Mouse (Mus musculus) bone marrow macrophage, adult 2 months (primary cell): ENCODE results near the gene Ctcf. TPM values are rescaled to one million over a fixed set of nuclear protein-coding genes. Genes with fewer than 3 reads are reported as not detected.
A peak's percentile ranks its signal among the peaks of the same experiment; 100 is the strongest.

Source experiments
- H3K27ac ChIP-seq: 2 replicates; pipeline ENCODE4 v1.5.1; 2012; ENCODE audit warnings: low read depth, low read length; ENCODE audit not compliant: insufficient read depth
- H3K4me1 ChIP-seq: 2 replicates; pipeline ENCODE4 v1.6.1; 2012; ENCODE audit warnings: low read length; ENCODE audit not compliant: control insufficient read depth, insufficient read depth
- H3K4me3 ChIP-seq: 2 replicates; pipeline ENCODE4 v1.5.1; 2012; ENCODE audit warnings: mild to moderate bottlenecking, low read length, moderate library complexity; ENCODE audit not compliant: insufficient read depth
- CTCF ChIP-seq: IDR thresholded peaks from 2 replicates; pipeline ENCODE4 v1.5.1; 2012; ENCODE audit warnings: low read depth, mild to moderate bottlenecking, low read length, moderate library complexity
- POLR2A ChIP-seq: IDR thresholded peaks from 2 replicates; pipeline ENCODE4 v1.6.1; 2012; ENCODE audit warnings: mild to moderate bottlenecking, low read depth, low read length, borderline replicate concordance
- polyA plus RNA-seq: library from polyadenylated mRNA; stranded (reverse); fragments of >200 nt; gene quantifications from 2 replicates; pipeline ENCODE4 v1.2.4, GENCODE M21; 2012; ENCODE audit not compliant: missing spikeins, insufficient read depth, insufficient read length

The Ctcf gene
- polyA plus RNA-seq, 1 experiment = 60.3 TPM

GRCm38 (mm10) chr8:105624401-105624800 is 12.0 kb upstream of the Ctcf start:
- TF ChIP-seq POLR2A = no peak
- TF ChIP-seq CTCF = no peak
- H3K4me1 ChIP-seq = peaks cover 5% of the 10 kb centered on the region; the same call in 1 of the 2 replicates
- no peak overlapping the region for H3K4me3 ChIP-seq
- no peak overlapping the region for H3K27ac ChIP-seq

GRCm38 (mm10) chr8:105624831-105625230 is 11.5 kb upstream of the Ctcf start:
- H3K4me1 ChIP-seq = peaks cover 5% of the 10 kb centered on the region; the same call in 1 of the 2 replicates
- H3K27ac ChIP-seq = no peak overlapping the region
- no peak overlapping the region for H3K4me3 ChIP-seq
- TF ChIP-seq CTCF = no peak
- TF ChIP-seq POLR2A = no peak

- TF ChIP-seq CTCF (no peak), POLR2A (no peak)
- no peak overlapping the region for H3K27ac ChIP-seq
- peaks cover 5% of the 10 kb centered on the region; the same call in 1 of the 2 replicates for H3K4me1 ChIP-seq
- H3K4me3 ChIP-seq = no peak overlapping the region
These were observed 10.3 kb upstream of the Ctcf start for GRCm38 (mm10) chr8:105626086-105626485.

- TF ChIP-seq POLR2A (no peak), CTCF (no peak)
- Histone ChIP-seq H3K4me3 (no peak overlapping the region), H3K4me1 (no peaks in the 10 kb centered on the region), H3K27ac (no peak overlapping the region)
These were observed 7.0 kb upstream of the Ctcf start for GRCm38 (mm10) chr8:105629337-105629736.

- TF ChIP-seq CTCF = no peak
- TF ChIP-seq POLR2A = no peak
- Histone ChIP-seq H3K4me3 (peak overlapping the region; percentile 72), H3K27ac (no peak overlapping the region), H3K4me1 (peaks cover 13% of the 10 kb centered on the region)
These were observed 1.5 kb upstream of the Ctcf start for GRCm38 (mm10) chr8:105634771-105635458.

GRCm38 (mm10) chr8:105635481-105635880 is 887 bp upstream of the Ctcf start:
- Histone ChIP-seq H3K4me1 (peaks cover 15% of the 10 kb centered on the region), H3K4me3 (peak overlapping the region; percentile 72), H3K27ac (peak overlapping the region; percentile 58)
- TF ChIP-seq CTCF = no peak
- no peak for TF ChIP-seq POLR2A

- TF ChIP-seq POLR2A = no peak
- no peak for TF ChIP-seq CTCF
- peak within 1 kb of the TSS; percentile 99 for H3K4me3 ChIP-seq
- peaks cover 16% of the 10 kb centered on the region for H3K4me1 ChIP-seq
- peak within 1 kb of the TSS; percentile 98 for H3K27ac ChIP-seq
These were observed 669 bp downstream of the Ctcf start, which contains the start of gene Agrp for GRCm38 (mm10) chr8:105636963-105637510. TSS of gene Agrp (minus strand) at chr8:105637393.

GRCm38 (mm10) chr8:105637601-105638041 is 1.3 kb downstream of the Ctcf start:
- Histone ChIP-seq H3K27ac (peak overlapping the region; percentile 98), H3K4me1 (peaks cover 19% of the 10 kb centered on the region), H3K4me3 (peak overlapping the region; percentile 99)
- TF ChIP-seq CTCF (no peak), POLR2A (no peak)

- Histone ChIP-seq H3K4me1 (peaks cover 21% of the 10 kb centered on the region), H3K27ac (no peak overlapping the region), H3K4me3 (peak overlapping the region; percentile 99)
- no peak for TF ChIP-seq CTCF
- no peak for TF ChIP-seq POLR2A
These were observed 2.1 kb downstream of the Ctcf start for GRCm38 (mm10) chr8:105638510-105638909.

GRCm38 (mm10) chr8:105639835-105640234 is 3.5 kb downstream of the Ctcf start:
- H3K4me1 ChIP-seq = peaks cover 22% of the 10 kb centered on the region
- TF ChIP-seq CTCF = no peak
- TF ChIP-seq POLR2A = no peak
- H3K4me3 ChIP-seq = no peak overlapping the region
- no peak overlapping the region for H3K27ac ChIP-seq
